Mouse (Mus musculus) liver, adult 2 months (tissue): ENCODE data around the gene Focad.

ENCODE experiments used
- CTCF ChIP-seq: fragments of 200-500 bp; IDR thresholded peaks from 2 replicates; pipeline ENCODE4 v1.5.1; 2011; ENCODE audit warnings: low read depth, low read length, control low read depth
- POLR2A ChIP-seq: fragments of 200-500 bp; IDR thresholded peaks from 2 replicates; pipeline ENCODE4 v1.6.1; 2011; ENCODE audit warnings: low read length, control low read depth; ENCODE audit not compliant: insufficient read depth; ENCODE audit errors: extremely low read depth

- no peak for TF ChIP-seq CTCF
- TF ChIP-seq POLR2A = no peak
Observed at GRCm38 (mm10) chr4:88187649-88188048, 93.2 kb downstream of the Focad start.
